Mouse (Mus musculus) c-Kit-negative CD71-positive TER-119-positive erythroid progenitor cells, embryonic 14.5 days (primary cell): ENCODE data around the gene Gm15217.

Experiments used
- DNase-seq: peaks from one replicate; pipeline ENCODE4 v3.0.0-alpha.2; 2013; ENCODE audit warnings: low read depth, low spot score

Gene Gm15217

GRCm38 (mm10) chr14:46391621-46392170, 12.5 kb downstream of the Gm15217 start:
- no peak for DNase-seq

DNA sequence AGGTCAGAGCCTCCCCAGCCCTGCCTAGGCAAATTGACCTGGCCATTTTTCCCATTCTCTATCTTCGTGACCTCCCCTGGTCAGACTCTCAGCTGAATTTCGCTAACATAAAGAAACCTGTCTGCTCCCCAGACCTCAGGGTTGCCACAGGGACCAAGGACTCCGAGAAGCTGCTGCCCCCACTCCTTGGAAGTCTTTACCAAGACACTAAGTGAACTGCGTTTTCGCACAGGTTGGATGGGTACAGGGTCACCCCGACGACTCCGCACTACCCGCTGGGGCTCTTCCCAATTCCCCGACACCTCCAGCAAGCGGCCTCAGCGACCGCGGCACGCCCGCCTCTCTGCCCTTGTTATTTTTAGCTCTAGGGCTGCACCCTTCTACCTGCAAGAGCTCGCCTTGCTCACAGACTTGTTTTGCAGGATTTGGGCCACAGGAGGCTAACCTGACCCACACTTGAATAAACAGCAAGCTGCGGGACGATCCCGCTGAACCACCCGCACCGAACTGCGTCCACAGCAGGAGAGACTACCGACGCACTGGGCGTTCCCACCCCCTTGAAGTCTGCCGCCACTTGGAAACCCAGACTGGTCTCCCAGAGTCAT, 19.0 kb downstream of the Gm15217 start:
- DNase-seq: no peak

- no peak for DNase-seq
These were observed 20.7 kb downstream of the Gm15217 start for GRCm38 (mm10) chr14:46399925-46400324.

DNA sequence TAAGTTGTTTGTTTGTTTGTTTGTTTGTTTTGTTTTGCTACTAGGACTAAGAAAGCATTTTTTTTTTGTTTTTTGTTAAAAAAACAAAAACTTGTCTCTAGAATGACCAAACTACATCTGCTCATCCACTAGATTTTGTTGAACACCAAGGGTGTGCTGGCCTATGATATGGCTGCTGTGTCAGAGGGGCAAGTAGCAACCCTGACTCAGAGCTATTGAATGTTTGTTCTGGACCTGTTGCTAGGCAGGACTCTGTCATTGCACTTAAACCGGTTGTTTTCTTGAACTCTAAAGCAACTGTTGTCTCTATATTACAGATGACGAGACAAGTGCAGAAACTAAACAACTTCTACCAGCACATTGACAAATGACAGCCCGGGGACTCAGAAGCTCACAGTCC, 29.1 kb downstream of the Gm15217 start:
- DNase-seq: no peak

GRCm38 (mm10) chr14:46409016-46409415, 29.8 kb downstream of the Gm15217 start:
- DNase-seq: no peak

DNA sequence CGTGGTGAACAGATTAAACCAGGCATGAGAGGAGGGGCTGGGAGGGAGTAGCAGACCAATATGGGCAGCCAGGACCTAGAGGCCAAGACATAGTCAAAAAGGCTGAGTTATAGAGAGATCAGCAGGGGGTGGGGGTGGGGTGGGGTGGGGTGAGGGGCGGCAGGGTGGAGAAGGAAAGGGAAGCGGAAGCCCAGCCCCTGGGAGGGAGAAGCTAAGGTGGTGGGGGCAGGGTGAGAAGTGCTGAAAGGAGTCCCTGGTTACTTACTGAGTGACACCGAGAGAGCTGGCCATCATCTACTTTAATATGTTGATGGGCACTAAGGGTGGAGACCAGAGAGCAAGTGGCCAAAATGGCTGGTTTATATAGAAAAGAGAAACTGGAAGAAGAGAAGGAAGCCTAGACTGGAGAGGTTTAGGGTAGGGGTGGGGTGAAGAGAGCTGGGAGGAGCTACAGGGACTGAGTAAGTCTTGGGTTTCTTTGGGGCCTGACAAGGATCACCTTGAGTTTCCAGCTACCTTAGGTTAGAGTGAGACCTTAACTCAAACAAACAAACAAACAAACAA, 31.4 kb downstream of the Gm15217 start:
- DNase-seq: no peak

GRCm38 (mm10) chr14:46412497-46413000, 33.3 kb downstream of the Gm15217 start:
- no peak for DNase-seq

DNA sequence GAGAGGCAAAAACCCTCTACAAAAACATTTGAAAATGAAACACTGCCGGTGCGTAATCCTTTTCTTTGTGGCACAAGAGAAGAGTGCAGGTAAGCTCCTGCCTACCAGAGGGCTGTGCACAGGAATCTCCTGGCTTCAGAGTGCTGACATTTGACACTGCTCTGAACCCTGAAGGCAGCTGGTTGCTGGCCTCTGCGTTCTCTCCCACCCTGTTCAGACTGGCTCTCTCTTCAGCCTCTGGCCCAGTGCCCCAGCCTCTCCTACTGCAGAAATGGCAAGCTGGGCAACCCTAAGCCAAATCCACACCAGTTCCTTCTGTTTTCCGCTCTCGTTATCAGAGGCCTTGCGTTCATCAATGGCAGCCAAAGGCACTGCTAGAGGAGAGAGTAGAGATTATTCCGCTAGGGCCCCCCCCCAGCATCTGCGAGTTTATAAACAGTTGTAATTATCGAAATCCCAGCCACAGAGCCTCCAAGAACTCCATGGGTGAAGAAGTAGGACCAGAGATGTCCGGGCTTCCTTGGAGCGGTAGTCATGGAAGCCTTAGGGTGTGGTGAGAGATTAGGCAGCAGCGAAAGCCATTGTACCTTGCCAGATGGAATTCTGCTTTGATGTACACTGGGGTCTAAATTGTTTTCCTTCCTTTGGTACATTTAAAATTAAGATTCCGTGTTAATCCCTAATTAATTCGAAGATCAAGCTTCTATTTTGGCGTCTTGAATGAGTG, 39.3 kb downstream of the Gm15217 start:
- DNase-seq: no peak

DNA sequence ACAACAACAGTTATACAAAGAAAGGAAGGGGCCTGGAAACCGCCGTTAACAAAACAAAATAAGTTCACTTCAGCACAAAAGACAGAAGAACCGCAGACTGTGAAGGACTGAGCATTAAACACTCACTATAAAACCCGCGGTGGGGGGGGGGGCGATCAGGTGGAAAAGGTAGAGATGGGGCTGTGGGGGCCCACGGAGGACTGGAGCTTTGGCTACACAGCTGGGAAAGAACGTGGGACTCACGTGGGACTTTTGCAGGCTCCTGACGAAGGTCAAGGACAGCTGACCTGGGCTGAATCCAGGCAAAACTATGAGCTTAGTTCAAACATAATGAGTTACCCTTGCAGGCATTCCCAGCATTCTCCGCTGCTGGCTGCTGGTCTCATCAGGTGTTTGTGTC, 40.1 kb downstream of the Gm15217 start:
- no peak for DNase-seq

- no peak for DNase-seq
These were observed 42.6 kb downstream of the Gm15217 start for GRCm38 (mm10) chr14:46421823-46422222.

DNA sequence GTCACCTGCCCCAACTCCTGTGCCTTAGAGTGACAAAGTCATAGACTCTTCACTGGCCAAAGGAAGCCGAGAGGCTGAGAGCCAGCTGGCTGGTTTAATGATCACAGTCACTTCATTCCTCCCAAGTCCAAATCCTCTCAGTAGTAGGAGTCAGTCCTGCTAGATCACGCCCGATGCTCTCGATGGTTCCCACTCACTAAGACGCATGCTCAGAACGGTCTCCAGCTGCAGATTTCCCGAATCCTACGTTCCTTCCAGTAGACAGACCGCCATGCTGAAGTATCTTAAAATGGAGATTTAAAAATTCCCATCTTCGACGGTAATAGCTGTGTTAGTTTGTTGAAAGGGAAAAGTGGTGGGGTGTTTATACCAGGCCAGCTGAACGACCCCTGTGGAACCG, 48.0 kb downstream of the Gm15217 start:
- no peak for DNase-seq

DNA sequence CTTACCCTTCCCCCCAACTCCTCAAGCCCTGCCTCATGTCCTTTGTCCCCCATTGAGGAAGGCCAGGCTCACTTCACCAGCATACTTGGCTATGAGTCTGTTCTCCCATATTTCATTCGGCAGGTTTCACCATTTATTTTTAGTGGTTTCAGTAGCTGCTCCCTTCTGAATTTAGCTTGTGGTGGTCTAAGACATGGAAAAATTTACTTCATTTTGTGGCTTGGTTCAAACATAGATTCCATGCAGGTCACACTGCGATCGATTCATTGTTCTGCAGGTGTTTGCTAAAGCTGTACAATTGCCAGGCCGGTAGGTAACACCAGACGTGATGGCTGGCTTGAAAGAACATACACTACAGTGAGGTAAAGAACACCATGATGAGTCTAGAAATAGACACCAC, 51.0 kb downstream of the Gm15217 start:
- no peak for DNase-seq
